Mouse (Mus musculus) E14TG2a.4 (cell line): ENCODE results near the gene Prpsap1.

Experiments used
- CTCF ChIP-seq: conservative IDR thresholded peaks from 2 replicates; pipeline ENCODE4 v1.5.1; 2014; ENCODE audit warnings: low read length
- POU5F1 ChIP-seq: IDR thresholded peaks from 2 replicates; pipeline ENCODE4 v1.6.1; 2014; ENCODE audit warnings: low read length, borderline replicate concordance

- TF ChIP-seq CTCF (no peak), POU5F1 (no peak)
Observed at GRCm38 (mm10) chr11:116518482-116518881, 24.5 kb upstream of the Prpsap1 start.
